Comparison of ENCODE assay signal across 8 mouse cellular contexts in the genomic region with DNA sequence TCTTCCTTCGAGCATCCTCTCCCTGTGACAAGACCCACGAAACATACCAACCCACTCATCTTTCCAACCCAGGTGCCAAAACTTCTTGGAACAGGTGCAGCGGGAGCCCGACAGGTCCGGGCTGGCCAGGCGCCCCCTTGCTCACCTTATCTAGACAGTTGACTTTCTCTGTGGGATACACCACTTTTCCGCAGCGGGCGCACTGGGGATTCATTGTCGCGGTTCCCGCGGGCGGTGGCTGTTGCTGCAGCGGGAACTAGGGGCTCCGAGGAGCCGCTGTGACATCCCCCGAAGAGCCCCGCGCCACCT. TPM values are rescaled to one million over a fixed set of nuclear protein-coding genes. Genes with fewer than 3 reads are reported as not detected.
DNase-seq lines count a peak whose midpoint lies in the region; ATAC-seq lines count a peak whose summit lies in the region.

No protein-coding gene starts in this region.

- no peaks in the 10 kb centered on the region for H3K9me3 ChIP-seq in heart, embryonic 14.5 days (ENCODE audit: control insufficient read depth, low read length)
- no peaks in the 10 kb centered on the region for H3K9me3 ChIP-seq in forebrain, embryonic 10.5 days
- H3K9me3 ChIP-seq in limb, embryonic 15.5 days = no peaks in the 10 kb centered on the region

- peak overlapping the region; percentile 99 for H3K4me2 ChIP-seq in heart, embryonic 14.5 days (ENCODE audit: low read length)
- peak overlapping the region; percentile 98 for H3K4me2 ChIP-seq in limb, embryonic 15.5 days

- H3K9ac ChIP-seq in heart, embryonic 14.5 days (ENCODE audit: low read length) = peak overlapping the region; percentile 62
- H3K9ac ChIP-seq in limb, embryonic 15.5 days = peak overlapping the region; percentile 38

- peaks cover 20% of the 10 kb centered on the region; the same call in 1 of the 2 replicates for H3K27me3 ChIP-seq in heart, embryonic 14.5 days (ENCODE audit: control insufficient read depth, insufficient read depth, low read length)
- peaks cover 76% of the 10 kb centered on the region for H3K27me3 ChIP-seq in forebrain, embryonic 10.5 days (ENCODE audit: poor library complexity, severe bottlenecking)
- H3K27me3 ChIP-seq in limb, embryonic 15.5 days = peaks cover 23% of the 10 kb centered on the region

- no peak for DNase-seq in heart, postnatal 10 days
- DNase-seq in forebrain, embryonic 10.5 days (ENCODE audit: extremely low spot score, low spot score) = no peak
- no peak for DNase-seq in embryo, embryonic 10 days (ENCODE audit: low spot score)
- no peak for DNase-seq in right cerebral cortex, postnatal 14 days
- DNase-seq in gastrocnemius, postnatal 10 days = no peak

- H3K27ac ChIP-seq in heart, embryonic 14.5 days (replicated peaks in 1 of 2; ENCODE audit: control insufficient read depth in 1 of 2, insufficient read depth in 1 of 2, low read depth in 2 of 2, low read length in 2 of 2) = no peak overlapping the region
- peak overlapping the region; percentile 86 for H3K27ac ChIP-seq in forebrain, embryonic 10.5 days
- H3K27ac ChIP-seq in limb, embryonic 15.5 days = peak overlapping the region; percentile 63; the same call in 1 of the 2 replicates

- peaks cover 4 to 9% of the 10 kb centered on the region in 2 experiments; a peak in 3 of 4 replicates for H3K4me1 ChIP-seq in heart, embryonic 14.5 days (ENCODE audit: control insufficient read depth in 2 of 2, insufficient read depth in 2 of 2, low read length in 2 of 2)
- peaks cover 35% of the 10 kb centered on the region for H3K4me1 ChIP-seq in forebrain, embryonic 10.5 days
- H3K4me1 ChIP-seq in limb, embryonic 15.5 days = peaks cover 15% of the 10 kb centered on the region

- WGBS in heart, embryonic 14.5 days = under 1% methylated on average over 20 of the region's 20 CpGs
- under 1% methylated on average over 20 of the region's 20 CpGs for WGBS in forebrain, embryonic 10.5 days
- under 1% methylated on average over 20 of the region's 20 CpGs for WGBS in limb, embryonic 15.5 days

- H3K4me3 ChIP-seq in heart, embryonic 14.5 days (ENCODE audit: control insufficient read depth in 1 of 2, insufficient read depth in 1 of 2, low read depth in 1 of 2, low read length in 2 of 2) = peak overlapping the region; percentile 66 to 70
- H3K4me3 ChIP-seq in forebrain, embryonic 10.5 days = peak overlapping the region; percentile 70
- peak overlapping the region; percentile 60 for H3K4me3 ChIP-seq in limb, embryonic 15.5 days

- ATAC-seq in heart, embryonic 14.5 days (ENCODE audit: insufficient number of reproducible peaks, insufficient read depth, low FRiP score, low read depth) = no peak
- peak; percentile 41 for ATAC-seq in CD4-positive, CD25-positive, alpha-beta regulatory T cell, adult 4 months
- no peak for ATAC-seq in limb, embryonic 15.5 days (ENCODE audit: insufficient number of reproducible peaks, low FRiP score, low TSS enrichment, low read depth)

- intact Hi-C loops in heart, postnatal 10 days (cut with DNase I) = no loop called here

- no peaks in the 10 kb centered on the region for H3K36me3 ChIP-seq in heart, embryonic 14.5 days (ENCODE audit: control insufficient read depth, insufficient read depth, low read length)
- H3K36me3 ChIP-seq in forebrain, embryonic 10.5 days (replicated peaks) = no peaks in the 10 kb centered on the region
- no peaks in the 10 kb centered on the region for H3K36me3 ChIP-seq in limb, embryonic 15.5 days

RNA-seq across cellular contexts. Expression of a gene that starts 0.7 kb away (rescaled TPM):
- polyA plus RNA-seq in heart, embryonic 14.5 days (2014; fragmentation: Nextera tagmentation; extraction: Ambion mirVana) = 346 and 364 TPM in 2 replicates
- 100 to 1,000 TPM; 456 TPM for total RNA-seq in heart, postnatal 10 days (2021)
- polyA plus RNA-seq in CD4-positive, CD25-positive, alpha-beta regulatory T cell, adult 4 months (2017; shearing (Covaris generic)) = 1 to 10 TPM; 7.5 to 9.7 TPM
- 3.6 and 5.1 TPM in 2 replicates for polyA plus RNA-seq in forebrain, embryonic 10.5 days (2016; fragmentation: Nextera tagmentation; extraction: Ambion mirVana)
- 25.2 and 30.4 TPM in 2 replicates for polyA plus RNA-seq in limb, embryonic 15.5 days (2015; fragmentation: Nextera tagmentation; extraction: Ambion mirVana)
- total RNA-seq in gastrocnemius, postnatal 10 days (2021) = 1 to 10 TPM; 1.0 to 1.1 TPM

Comparison
In these comparisons a context has a peak if more than half of its experiments do, and no peak if none do; other contexts are left out.
1. H3K27ac ChIP-seq: peak in forebrain, embryonic 10.5 days (single experiment) and limb, embryonic 15.5 days (single experiment); none in heart, embryonic 14.5 days (0 of 2).
2. RNA of a gene that starts 0.7 kb away (polyA plus RNA-seq): 346 to 364 TPM in heart, embryonic 14.5 days; 25.2 to 30.4 TPM in limb, embryonic 15.5 days, 7.5 to 9.7 TPM in CD4-positive, CD25-positive, alpha-beta regulatory T cell, adult 4 months and 3.6 to 5.1 TPM in forebrain, embryonic 10.5 days; every median in the first group is over 10 times any median in the second.
3. Peak in every context shown above with its lines, with median percentiles within 50 percentile points of each other: H3K4me3 ChIP-seq.